Mouse (Mus musculus): ENCODE data around the gene Aox2. TPM values are rescaled to one million over a fixed set of nuclear protein-coding genes. Genes with fewer than 3 reads are reported as not detected.

Gene Aox2
- total RNA-seq, 2 experiments from 2014 or later = 0.05 TPM; not detected in 1

DNA sequence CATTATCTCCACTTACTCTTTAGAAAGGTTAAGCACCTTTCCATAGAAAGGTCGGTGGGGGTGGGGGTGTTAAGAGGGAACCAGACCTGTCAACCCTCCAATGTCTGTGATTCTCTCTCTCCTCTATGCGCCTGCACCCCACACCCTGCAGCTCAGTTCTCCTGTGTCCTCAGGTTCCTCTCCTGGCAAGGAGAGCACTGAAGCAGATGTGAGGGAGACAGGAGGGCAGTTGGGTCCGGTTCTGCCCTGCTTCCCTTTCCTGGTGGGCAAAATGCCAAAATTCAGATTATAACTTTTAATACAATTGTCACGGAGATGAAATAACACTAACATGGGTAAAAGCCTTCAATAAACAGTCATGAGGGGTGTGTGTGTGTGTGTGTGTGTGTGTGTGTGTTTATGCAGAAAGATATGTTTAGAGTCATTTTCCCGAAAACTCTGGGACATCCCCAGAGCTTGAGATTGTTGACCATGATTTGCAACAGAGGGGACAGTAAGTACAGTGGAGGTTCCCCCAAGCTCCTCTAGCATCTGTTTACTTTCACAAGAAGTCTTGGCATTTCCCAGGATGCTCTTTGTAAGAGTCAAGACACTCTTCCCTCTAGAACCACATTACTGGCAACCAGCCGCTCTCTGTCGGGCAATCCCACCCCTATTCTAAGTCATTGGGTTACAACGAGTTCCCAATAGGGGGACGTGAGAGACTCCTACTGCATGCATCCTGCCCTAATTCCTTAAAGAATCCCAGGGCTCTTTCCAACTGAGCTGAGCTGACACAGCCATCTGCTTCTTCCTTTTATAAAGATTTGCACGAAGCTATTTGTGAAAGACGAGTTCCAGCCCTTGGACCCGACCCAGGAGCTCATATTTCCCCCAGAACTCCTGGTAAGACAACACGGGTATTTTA lies 13.5 kb downstream of the Aox2 start:
- no peak overlapping the region for H3K27ac ChIP-seq
- no peak for TF ChIP-seq CTCF (IDR thresholded peaks at IDR 0.05)
- intact Hi-C loops (cut with DNase I) = loop anchor here (10.0 kb wide), 1 partner anchor 327 kb away; no protein-coding TSS in a partner anchor
- H3K4me3 ChIP-seq = no peak overlapping the region
- DNase-seq (ENCODE audit: extremely low spot score in 1 of 2, low spot score in 2 of 2) = no peak

- no peak for DNase-seq (ENCODE audit: extremely low spot score in 1 of 2, low spot score in 2 of 2)
- Histone ChIP-seq H3K27ac (no peak overlapping the region), H3K4me3 (no peak overlapping the region)
- no peak for TF ChIP-seq CTCF (IDR thresholded peaks at IDR 0.05)
- intact Hi-C loops (cut with DNase I) = loop anchor here (10.0 kb wide), 1 partner anchor 330 kb away; no protein-coding TSS in a partner anchor
Observed at GRCm38 (mm10) chr1:58294730-58295129, 16.6 kb downstream of the Aox2 start.

- TF ChIP-seq CTCF (IDR thresholded peaks at IDR 0.05) = peak; percentile 90
- intact Hi-C loops (cut with DNase I) = loop anchor here (2.0 to 10.0 kb wide), 3 partner anchors 139 to 871 kb away; no protein-coding TSS in a partner anchor
- peak; percentile 64 to 70 for DNase-seq (ENCODE audit: extremely low spot score in 1 of 2, low spot score in 2 of 2)
- Histone ChIP-seq H3K4me3 (no peak overlapping the region), H3K27ac (no peak overlapping the region)
Observed at GRCm38 (mm10) chr1:58296278-58296677, 18.2 kb downstream of the Aox2 start.

GRCm38 (mm10) chr1:58296821-58297220 lies 18.7 kb downstream of the Aox2 start:
- Histone ChIP-seq H3K4me3 (no peak overlapping the region), H3K27ac (no peak overlapping the region)
- DNase-seq (ENCODE audit: extremely low spot score in 1 of 2, low spot score in 2 of 2) = no peak
- intact Hi-C loops (cut with DNase I) = loop anchor here (2.0 to 10.0 kb wide), 3 partner anchors 140 to 872 kb away; no protein-coding TSS in a partner anchor
- TF ChIP-seq CTCF (IDR thresholded peaks at IDR 0.05) = no peak

DNA sequence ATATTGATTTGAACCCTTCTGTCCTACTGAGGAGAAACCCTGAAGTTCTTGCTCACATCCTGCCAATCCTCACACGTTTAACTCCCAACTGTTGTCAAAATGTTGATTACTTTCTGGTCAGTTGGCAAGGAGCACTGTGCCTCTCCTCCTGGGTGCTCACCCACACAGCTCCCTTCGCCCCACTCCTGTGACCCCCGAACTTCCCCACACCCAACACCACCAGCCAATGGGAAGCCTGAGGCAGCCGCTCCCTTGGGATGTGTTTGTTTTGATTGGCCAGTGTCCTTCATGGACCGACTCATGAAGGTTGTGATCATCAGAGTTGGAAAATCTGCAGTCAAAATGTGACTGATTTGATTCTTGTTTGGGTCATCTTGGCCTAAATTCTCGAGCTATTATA lies 20.2 kb downstream of the Aox2 start:
- no peak for TF ChIP-seq CTCF (IDR thresholded peaks at IDR 0.05)
- Histone ChIP-seq H3K27ac (no peak overlapping the region), H3K4me3 (no peak overlapping the region)
- intact Hi-C loops (cut with DNase I) = loop anchor here (10.0 kb wide), 1 partner anchor 334 kb away; no protein-coding TSS in a partner anchor
- DNase-seq (ENCODE audit: extremely low spot score in 1 of 2, low spot score in 2 of 2) = no peak

GRCm38 (mm10) chr1:58301073-58301472 lies 22.9 kb downstream of the Aox2 start:
- intact Hi-C loops (cut with DNase I) = no loop called here
- no peak for TF ChIP-seq CTCF (IDR thresholded peaks at IDR 0.05)
- no peak for DNase-seq (ENCODE audit: extremely low spot score in 1 of 2, low spot score in 2 of 2)
- H3K27ac ChIP-seq = no peak overlapping the region
- H3K4me3 ChIP-seq = no peak overlapping the region

- no peak for DNase-seq (ENCODE audit: extremely low spot score in 1 of 2, low spot score in 2 of 2)
- Histone ChIP-seq H3K4me3 (no peak overlapping the region), H3K27ac (no peak overlapping the region)
- intact Hi-C loops (cut with DNase I) = no loop called here
- no peak for TF ChIP-seq CTCF (IDR thresholded peaks at IDR 0.05)
Observed at GRCm38 (mm10) chr1:58302015-58302414, 23.9 kb downstream of the Aox2 start.

- Histone ChIP-seq H3K27ac (no peak overlapping the region), H3K4me3 (no peak overlapping the region)
- intact Hi-C loops (cut with DNase I) = no loop called here
- TF ChIP-seq CTCF (IDR thresholded peaks at IDR 0.05) = no peak
- DNase-seq (ENCODE audit: extremely low spot score in 1 of 2, low spot score in 2 of 2) = no peak
Observed at GRCm38 (mm10) chr1:58303009-58303408, 24.9 kb downstream of the Aox2 start.

GRCm38 (mm10) chr1:58303726-58304125 lies 25.6 kb downstream of the Aox2 start:
- DNase-seq (ENCODE audit: extremely low spot score in 1 of 2, low spot score in 2 of 2) = no peak
- no peak for TF ChIP-seq CTCF (IDR thresholded peaks at IDR 0.05)
- intact Hi-C loops (cut with DNase I) = no loop called here
- H3K27ac ChIP-seq = no peak overlapping the region
- H3K4me3 ChIP-seq = no peak overlapping the region

- Histone ChIP-seq H3K4me3 (no peak overlapping the region), H3K27ac (no peak overlapping the region)
- no peak for DNase-seq (ENCODE audit: extremely low spot score in 1 of 2, low spot score in 2 of 2)
- no peak for TF ChIP-seq CTCF (IDR thresholded peaks at IDR 0.05)
- intact Hi-C loops (cut with DNase I) = no loop called here
Observed at GRCm38 (mm10) chr1:58304296-58304695, 26.2 kb downstream of the Aox2 start.

DNA sequence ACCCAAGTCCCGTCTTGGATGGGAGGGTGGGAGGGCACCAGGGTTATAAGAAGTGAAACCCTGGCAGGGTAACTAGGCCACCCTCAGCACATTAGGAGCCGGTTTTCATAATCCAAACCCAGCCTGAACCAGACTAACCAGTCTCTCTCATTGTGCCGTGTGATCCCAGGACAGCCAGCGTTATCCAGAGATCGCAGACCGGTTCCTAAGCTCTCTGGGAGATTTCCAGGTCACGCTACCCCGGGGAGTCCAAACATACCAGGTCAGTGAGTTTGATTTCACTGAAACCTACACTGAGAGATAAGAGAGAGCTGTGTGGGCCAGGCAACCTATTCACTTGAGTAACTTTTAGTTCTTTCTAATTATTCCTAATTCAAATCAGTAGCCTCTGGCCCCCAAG lies 29.1 kb downstream of the Aox2 start:
- Histone ChIP-seq H3K27ac (no peak overlapping the region), H3K4me3 (no peak overlapping the region)
- intact Hi-C loops (cut with DNase I) = no loop called here
- no peak for TF ChIP-seq CTCF (IDR thresholded peaks at IDR 0.05)
- no peak for DNase-seq (ENCODE audit: extremely low spot score in 1 of 2, low spot score in 2 of 2)

DNA sequence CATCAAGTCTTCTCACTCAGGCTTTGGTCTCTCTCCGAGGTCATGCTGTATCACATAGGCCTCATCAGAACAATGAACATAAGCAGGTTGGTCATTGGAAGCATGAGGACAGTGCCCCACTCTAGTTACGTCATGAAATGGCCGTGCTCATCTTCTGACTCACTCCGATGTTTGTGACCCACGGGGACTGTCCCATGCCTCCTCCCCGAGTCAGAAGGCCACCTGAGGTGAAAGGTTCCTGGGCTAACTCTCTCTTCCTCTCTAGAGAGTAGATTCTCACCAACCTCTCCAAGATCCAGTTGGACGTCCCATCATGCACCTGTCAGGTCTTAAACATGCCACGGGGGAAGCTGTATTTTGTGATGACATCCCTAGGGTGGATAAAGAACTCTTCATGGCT lies 30.5 kb downstream of the Aox2 start:
- no peak for TF ChIP-seq CTCF (IDR thresholded peaks at IDR 0.05)
- no peak for DNase-seq (ENCODE audit: extremely low spot score in 1 of 2, low spot score in 2 of 2)
- intact Hi-C loops (cut with DNase I) = no loop called here
- no peak overlapping the region for H3K4me3 ChIP-seq
- H3K27ac ChIP-seq = no peak overlapping the region
